Mouse (Mus musculus): ENCODE results near the gene Fnbp1.

Fnbp1 gene

GRCm38 (mm10) chr2:30990221-30990620, 151.6 kb downstream of the Fnbp1 start:
- TF ChIP-seq POU5F1 (IDR thresholded peaks at IDR 0.05; ENCODE audit: borderline replicate concordance, low read length) (no peak), CTCF (conservative IDR thresholded peaks at IDR 0.05; ENCODE audit: low read length) (no peak), NANOG (IDR thresholded peaks at IDR 0.05; ENCODE audit: borderline replicate concordance, low read length) (no peak)
- Histone ChIP-seq H3K27me3 (ENCODE audit: insufficient read depth, low read length) (no peaks in the 10 kb centered on the region), H3K36me3 (ENCODE audit: insufficient read depth, low read length) (peaks cover 7% of the 10 kb centered on the region; the same call in 1 of the 2 replicates), H3K9me3 (ENCODE audit: low read length) (0 out of 2 replicates have a peak, but pooled peaks cover 5% of the 10 kb centered on the region), H3K4me1 (replicated peaks; ENCODE audit: low read depth, low read length) (peaks cover 39% of the 10 kb centered on the region), H3K4me3 (replicated peaks; ENCODE audit: low read length) (no peak overlapping the region)

DNA sequence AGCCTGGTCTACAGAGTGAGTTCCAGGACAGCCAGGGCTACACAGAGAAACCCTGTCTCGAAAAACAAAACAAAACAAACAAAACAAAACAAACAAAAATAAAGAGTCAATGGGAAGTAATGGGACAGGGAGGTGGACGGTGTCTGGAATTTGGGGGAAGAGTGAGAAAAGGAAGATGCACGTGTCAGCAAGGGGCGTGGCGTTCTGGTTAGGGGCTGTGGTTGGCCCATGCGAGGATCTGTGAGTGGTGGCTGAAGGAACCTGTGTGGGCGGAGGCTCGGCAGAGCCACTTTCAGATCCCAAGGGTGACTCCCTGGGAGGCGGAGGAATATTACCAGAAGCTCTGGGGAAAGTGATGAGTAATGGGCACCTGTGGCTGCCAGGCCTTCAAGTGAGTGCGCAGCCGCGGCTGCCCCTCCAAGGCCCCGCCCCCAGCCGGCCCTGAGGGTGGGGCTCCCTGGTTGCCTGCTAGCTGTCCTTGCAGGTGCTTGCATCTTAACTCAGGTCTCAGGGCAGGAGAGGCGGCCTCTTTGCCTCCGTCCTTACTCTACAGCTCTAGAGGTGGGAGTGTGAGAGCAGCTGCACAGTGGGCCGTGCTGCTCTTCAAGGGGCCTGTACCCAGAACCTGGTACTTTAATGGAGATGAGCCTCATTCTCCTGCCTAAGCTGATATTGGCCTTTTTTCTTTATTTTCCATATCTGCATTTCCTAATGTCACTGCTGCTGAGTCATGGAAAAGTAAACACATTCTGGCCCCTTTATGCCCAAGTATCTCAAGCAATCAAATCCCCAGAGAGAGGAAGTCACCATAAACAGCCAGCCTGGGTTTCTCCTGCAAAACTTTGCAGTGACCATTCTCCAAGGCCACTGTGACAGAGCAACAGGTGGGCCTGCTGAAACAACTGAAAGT, 156.4 kb downstream of the Fnbp1 start:
- no peaks in the 10 kb centered on the region for H3K9me3 ChIP-seq (ENCODE audit: low read length)
- peak overlapping the region; percentile 54 for H3K4me3 ChIP-seq (replicated peaks; ENCODE audit: low read length)
- H3K36me3 ChIP-seq (ENCODE audit: insufficient read depth, low read length) = peaks cover 19% of the 10 kb centered on the region
- peaks cover 47% of the 10 kb centered on the region for H3K4me1 ChIP-seq (replicated peaks; ENCODE audit: low read depth, low read length)
- TF ChIP-seq CTCF (conservative IDR thresholded peaks at IDR 0.05; ENCODE audit: low read length) (no peak), POU5F1 (IDR thresholded peaks at IDR 0.05; ENCODE audit: borderline replicate concordance, low read length) (no peak), NANOG (IDR thresholded peaks at IDR 0.05; ENCODE audit: borderline replicate concordance, low read length) (no peak)
- no peaks in the 10 kb centered on the region for H3K27me3 ChIP-seq (ENCODE audit: insufficient read depth, low read length)

DNA sequence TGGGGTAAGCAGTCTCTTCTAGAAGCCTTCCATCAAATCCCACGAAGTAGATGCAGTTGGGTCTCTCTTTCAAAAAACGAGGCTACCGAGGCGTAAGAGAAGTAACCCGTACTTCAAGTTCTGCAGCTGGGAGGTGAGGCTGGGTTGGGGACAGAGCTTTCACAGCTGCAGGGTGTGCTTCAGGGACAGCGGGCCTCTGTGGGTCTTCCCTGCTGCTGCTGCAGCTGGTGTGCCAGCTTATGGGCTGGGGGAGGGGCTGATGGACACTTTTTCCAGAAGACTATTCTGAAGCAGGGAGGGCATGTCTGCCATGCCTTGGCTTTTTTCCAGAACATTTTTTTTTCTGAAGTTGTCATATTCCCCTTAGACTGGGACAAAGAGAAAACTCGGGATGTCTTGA, 158.8 kb downstream of the Fnbp1 start:
- Histone ChIP-seq H3K9me3 (ENCODE audit: low read length) (no peaks in the 10 kb centered on the region), H3K4me1 (replicated peaks; ENCODE audit: low read depth, low read length) (peaks cover 44% of the 10 kb centered on the region), H3K4me3 (replicated peaks; ENCODE audit: low read length) (peak overlapping the region; percentile 99), H3K36me3 (ENCODE audit: insufficient read depth, low read length) (peaks cover 39% of the 10 kb centered on the region), H3K27me3 (ENCODE audit: insufficient read depth, low read length) (no peaks in the 10 kb centered on the region)
- TF ChIP-seq POU5F1 (IDR thresholded peaks at IDR 0.05; ENCODE audit: borderline replicate concordance, low read length) (no peak), NANOG (IDR thresholded peaks at IDR 0.05; ENCODE audit: borderline replicate concordance, low read length) (no peak), CTCF (conservative IDR thresholded peaks at IDR 0.05; ENCODE audit: low read length) (no peak)

- Histone ChIP-seq H3K36me3 (ENCODE audit: insufficient read depth, low read length) (peaks cover 45% of the 10 kb centered on the region), H3K27me3 (ENCODE audit: insufficient read depth, low read length) (no peaks in the 10 kb centered on the region), H3K4me3 (replicated peaks; ENCODE audit: low read length) (peak within 1 kb of the TSS; percentile 99), H3K9me3 (ENCODE audit: low read length) (no peaks in the 10 kb centered on the region), H3K4me1 (replicated peaks; ENCODE audit: low read depth, low read length) (peaks cover 44% of the 10 kb centered on the region)
- no peak for TF ChIP-seq POU5F1 (IDR thresholded peaks at IDR 0.05; ENCODE audit: borderline replicate concordance, low read length)
- no peak for TF ChIP-seq NANOG (IDR thresholded peaks at IDR 0.05; ENCODE audit: borderline replicate concordance, low read length)
Observed at GRCm38 (mm10) chr2:30981790-30982513, 159.9 kb downstream of the Fnbp1 start, which contains the start of the genes BC005624 and Usp20. Gene BC005624 (minus strand): TSS chr2:30982201. Gene Usp20 (plus strand): TSS chr2:30982279.

Data from E14TG2a.4 (cell line).